Mouse (Mus musculus): ENCODE data around the gene Olfr535.
"Not testable (repeated sequence)": the region's sequence is repeated elsewhere in the genome, so short reads cannot be mapped to it uniquely, and the experiment has no call there.

- TF ChIP-seq CTCF (IDR thresholded peaks at IDR 0.05; ENCODE audit: borderline replicate concordance, extremely low read depth, insufficient read depth, insufficient read length); POLR2A (IDR thresholded peaks at IDR 0.05; ENCODE audit: borderline replicate concordance, extremely low read depth, insufficient read depth, insufficient read length, poor library complexity, severe bottlenecking): not testable (repeated sequence)
Observed at GRCm38 (mm10) chr7:140463070-140463469, 20.9 kb upstream of the Olfr535 start, which contains the start of gene Olfr533.
